Mouse (Mus musculus): Measurements from ENCODE around the gene Zfp128.
"Not testable (repeated sequence)": the region's sequence is repeated elsewhere in the genome, so short reads cannot be mapped to it uniquely, and the experiment has no call there.

The Zfp128 gene

DNA sequence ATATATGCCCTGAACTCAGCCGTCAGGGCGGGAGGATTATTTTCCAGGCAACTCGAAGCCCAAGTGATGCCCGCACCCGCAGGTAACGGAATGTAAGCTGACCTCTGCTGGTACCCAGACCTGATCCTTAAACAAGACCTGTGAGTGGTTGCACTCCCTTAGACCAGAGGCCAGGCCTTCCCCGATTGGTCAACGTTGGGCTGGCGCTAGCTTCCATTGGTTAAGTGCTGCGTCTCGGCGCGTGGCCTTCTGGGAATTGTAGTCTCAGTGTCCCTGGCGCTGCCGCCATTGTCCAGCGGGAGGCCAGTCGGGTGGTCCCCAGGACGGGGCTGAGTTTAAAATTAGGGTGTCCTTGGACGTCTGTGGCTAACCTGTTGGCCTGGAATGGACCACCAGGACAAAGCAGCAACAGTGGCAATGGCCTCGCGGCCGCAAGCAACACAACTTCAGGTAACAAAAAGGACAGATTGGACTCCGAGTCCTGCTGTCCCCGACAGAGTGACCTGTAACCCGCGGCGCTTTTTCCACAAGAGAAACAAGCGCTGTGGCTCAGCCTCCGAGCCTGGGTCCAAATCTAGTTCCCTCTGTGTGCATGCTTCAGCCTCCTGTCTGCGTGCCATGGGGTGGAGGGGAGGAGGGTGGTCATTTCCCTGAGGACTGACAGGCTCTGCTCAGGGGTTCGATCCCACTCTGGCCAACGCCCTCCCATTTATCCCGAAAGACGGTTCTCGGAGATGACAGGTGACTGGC, at the start of gene Zfp128:
Gene Zfp128 (plus strand): TSS at position 267 of the 750 bp plus-strand sequence.
- DNase-seq (ENCODE audit: low read depth, low spot score), result peak; percentile 95

DNA sequence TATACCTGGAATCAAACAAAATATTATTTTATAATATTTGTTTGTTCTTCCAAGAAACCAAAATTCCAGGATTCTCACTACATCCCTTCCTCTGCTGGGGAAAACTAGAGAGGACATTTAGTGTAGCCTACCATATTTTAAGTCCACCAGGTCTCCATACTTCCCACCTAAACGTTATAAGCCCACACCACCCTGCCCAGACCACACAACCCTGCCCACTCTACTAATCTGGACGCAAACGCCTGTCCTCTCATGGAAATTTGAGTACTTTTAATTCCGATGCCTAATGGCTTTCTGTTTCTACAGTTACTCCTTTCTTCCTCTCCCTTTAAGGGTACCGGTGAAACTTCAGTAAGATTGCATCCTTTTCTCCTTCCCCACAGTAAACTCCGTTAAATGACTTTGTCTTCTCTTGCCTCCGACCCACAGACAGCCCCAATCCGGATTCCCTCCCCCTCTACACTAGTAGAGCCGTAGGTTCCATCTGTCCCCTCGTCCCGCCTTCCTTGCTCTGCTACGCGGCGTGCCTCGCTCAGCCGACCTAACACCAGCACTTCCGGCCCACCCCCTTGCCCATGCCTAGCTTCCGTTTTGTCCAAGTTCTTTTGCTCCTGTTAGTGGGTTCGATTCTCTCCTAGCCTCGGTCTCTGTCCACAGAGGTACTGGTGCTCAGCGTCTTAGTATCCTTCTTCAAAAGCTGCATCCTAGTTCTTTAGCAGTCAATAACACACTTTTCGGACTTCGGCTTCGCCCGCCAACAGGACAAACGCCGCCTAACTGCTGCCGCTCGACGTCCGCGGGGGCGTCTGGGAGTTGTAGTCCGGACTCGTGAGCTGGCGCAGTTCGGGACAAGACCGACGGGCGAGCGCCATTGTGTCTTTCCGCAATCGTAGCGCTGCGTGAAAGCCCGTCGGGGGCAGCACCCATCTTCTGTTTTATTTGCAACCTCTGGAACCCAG, 46.5 kb upstream of the Zfp128 start, which contains the start of gene Zfp110:
Gene Zfp110 (plus strand): TSS at position 600 of the 959 bp plus-strand sequence.
- peak; percentile 84 for DNase-seq (ENCODE audit: low read depth, low spot score)

DNA sequence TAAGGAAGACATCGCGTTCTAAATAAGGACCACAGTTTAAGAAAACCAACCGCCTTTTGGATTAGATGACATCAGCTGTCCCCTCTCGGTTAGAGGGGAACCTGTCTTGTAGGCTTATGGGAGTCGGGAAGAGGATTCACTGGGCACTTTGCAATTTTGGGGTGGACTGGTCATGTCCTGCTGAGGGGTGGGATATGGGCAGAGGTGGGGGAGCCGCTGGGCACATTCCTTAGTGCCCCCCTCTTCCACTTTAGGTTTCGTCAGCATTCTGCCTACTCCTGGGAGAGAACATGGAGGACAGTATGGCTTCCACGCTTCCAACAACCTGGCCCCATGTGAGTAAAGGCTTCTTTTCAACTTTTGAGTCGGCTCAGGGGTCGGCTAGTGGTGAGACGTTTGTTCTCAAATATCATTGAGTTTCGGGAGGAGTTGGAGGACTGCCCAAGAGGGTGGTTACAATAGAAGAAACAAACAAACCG, 45.7 kb upstream of the Zfp128 start:
- DNase-seq (ENCODE audit: low read depth, low spot score), result no peak

GRCm38 (mm10) chr7:12835779-12836178, 45.2 kb upstream of the Zfp128 start:
- no peak for DNase-seq (ENCODE audit: low read depth, low spot score)

DNA sequence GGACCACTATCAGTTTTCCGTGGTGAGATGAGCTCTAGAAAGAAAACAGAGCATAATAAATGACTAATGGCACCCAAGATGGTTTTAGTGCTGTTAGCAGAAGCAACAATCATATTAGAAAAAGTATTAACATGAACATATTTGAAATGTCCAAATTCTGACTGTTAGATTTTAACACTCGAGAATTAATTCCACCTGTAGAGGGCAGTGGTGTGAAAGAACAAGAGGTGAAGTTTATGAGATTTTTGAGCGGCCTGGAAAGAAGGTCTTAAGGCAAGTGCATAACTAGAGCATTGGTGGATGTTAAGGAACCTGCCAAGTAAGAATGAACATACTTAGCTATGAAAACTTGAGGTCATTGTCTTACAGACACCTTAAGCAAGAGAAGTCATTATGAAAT, 6.7 kb upstream of the Zfp128 start:
- DNase-seq (ENCODE audit: low read depth, low spot score), result peak; percentile 40

GRCm38 (mm10) chr7:12880036-12880435, 941 bp upstream of the Zfp128 start:
- DNase-seq (ENCODE audit: low read depth, low spot score), result no peak

- DNase-seq (ENCODE audit: low read depth, low spot score), result not testable (repeated sequence)
These were observed 480 bp upstream of the Zfp128 start for GRCm38 (mm10) chr7:12880497-12880896.

- DNase-seq (ENCODE audit: low read depth, low spot score), result no peak
These were observed 5.7 kb downstream of the Zfp128 start for GRCm38 (mm10) chr7:12886563-12887266.

- DNase-seq (ENCODE audit: low read depth, low spot score), result no peak
These were observed 6.6 kb downstream of the Zfp128 start for GRCm38 (mm10) chr7:12887585-12887984.

DNA sequence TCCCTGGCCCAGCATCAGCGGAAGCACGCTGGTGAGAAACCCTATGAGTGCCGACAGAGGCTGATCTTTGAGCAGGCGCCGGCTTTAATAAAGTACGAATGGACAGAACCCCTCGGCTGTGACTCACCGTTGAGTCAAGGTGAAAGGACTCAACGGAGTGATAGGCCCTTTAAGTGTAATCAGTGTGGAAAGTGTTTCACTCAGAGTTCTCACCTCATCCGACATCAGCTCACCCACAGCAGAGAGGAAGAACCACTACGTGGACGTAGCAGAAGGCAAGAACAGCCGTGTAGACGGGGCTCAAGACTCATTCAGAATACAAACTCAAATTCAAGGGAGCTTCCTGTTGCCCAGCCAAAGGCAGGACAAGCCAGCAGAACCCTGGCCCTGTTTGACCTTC, 10.0 kb downstream of the Zfp128 start:
- no peak for DNase-seq (ENCODE audit: low read depth, low spot score)

- DNase-seq (ENCODE audit: low read depth, low spot score), result no peak
These were observed 10.4 kb downstream of the Zfp128 start for GRCm38 (mm10) chr7:12891334-12891733.

- peak; percentile 96 for DNase-seq (ENCODE audit: low read depth, low spot score)
These were observed 16.9 kb downstream of the Zfp128 start, which contains the start of gene Zscan22 for GRCm38 (mm10) chr7:12897655-12898410. TSS of gene Zscan22 (plus strand) at chr7:12897815.

- no peak for DNase-seq (ENCODE audit: low read depth, low spot score)
These were observed 20.5 kb downstream of the Zfp128 start for GRCm38 (mm10) chr7:12901517-12901916.

- peak; percentile 14 for DNase-seq (ENCODE audit: low read depth, low spot score)
These were observed 22.6 kb downstream of the Zfp128 start for GRCm38 (mm10) chr7:12903623-12904022.

GRCm38 (mm10) chr7:12905146-12905545, 24.2 kb downstream of the Zfp128 start:
- DNase-seq (ENCODE audit: low read depth, low spot score), result no peak

DNA sequence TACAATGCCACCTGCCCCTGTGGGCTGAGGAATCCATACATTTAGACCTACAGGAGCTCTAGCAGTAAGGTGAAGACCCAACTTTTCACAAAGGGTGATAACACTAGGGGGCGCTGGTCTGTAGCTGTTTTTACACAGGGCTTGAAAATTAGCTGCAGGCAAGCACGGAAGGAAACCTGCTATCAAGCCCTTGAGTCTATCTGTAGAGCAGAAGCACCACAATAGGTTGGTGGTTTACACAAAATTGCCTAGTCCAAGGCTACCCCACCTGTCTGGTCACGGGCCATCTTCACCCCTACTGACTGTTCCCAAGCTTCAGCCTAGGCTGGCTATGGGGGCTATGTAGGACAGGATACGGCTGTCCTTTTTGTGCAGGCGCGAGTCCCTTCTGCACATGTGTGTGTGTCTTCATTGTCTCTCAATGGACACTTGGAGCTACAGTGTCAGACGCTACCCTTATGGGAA, 28.6 kb downstream of the Zfp128 start:
- peak; percentile 72 for DNase-seq (ENCODE audit: low read depth, low spot score)

DNA sequence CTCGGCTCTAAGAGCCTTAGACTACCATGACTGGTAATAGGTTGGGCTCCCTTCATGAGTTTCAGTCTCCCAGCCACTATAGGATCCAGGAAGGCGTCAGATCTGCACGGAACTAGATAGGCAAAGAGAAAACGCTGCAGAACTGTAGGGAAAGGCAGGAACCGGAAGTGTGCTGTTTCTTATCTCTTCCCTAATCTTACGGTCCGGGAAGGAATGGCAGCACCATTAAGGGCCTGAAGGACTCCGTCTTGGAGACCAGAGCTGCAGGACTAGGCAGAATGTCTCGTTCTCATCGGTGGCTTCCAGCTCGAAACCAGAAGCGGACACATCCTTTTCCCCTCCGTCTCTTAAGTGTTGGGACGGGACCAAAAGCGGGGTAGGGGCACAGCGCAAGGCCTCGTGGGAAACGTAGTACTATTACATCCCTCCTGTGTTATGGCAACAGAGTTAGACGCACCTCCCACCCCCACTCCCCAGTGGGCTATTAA, 29.2 kb downstream of the Zfp128 start:
- peak; percentile 58 for DNase-seq (ENCODE audit: low read depth, low spot score)

DNA sequence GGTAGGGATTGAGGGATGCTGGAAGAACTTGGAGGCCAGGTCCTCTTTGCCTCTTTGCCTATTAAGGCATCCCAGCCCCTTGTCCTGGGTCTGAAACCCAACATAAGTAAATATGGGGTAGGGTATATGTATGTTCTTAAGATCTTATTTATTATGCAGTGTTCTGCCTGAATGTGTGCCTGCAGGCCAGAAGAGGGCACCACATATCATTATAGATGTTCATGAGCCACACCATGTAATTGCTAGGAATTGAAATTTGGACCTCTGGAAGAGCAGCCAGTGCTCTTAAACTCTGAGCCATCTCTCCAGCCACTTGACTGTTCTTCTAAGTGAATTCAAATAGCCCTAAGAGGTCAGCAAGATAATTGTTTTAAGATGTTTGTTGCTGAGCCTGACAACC, 32.6 kb downstream of the Zfp128 start:
- DNase-seq (ENCODE audit: low read depth, low spot score), result no peak

DNA sequence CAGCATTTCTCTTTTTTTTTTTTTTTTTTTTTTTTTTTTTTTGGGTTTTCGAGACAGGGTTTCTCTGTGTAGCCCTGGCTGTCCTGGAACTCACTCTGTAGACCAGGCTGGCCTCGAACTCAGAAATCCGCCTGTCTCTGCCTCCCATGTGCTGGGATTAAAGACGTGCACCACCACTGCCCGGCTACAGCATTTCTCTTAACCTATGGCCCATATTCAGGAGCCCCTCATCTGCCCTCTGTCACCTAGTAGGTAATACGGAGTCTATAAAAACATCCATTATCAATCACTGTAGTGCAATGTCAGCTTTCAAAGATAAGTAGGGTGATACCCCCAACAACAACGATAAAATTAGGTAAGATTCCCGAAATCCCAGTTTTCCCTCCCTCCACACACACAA, 39.5 kb downstream of the Zfp128 start:
- DNase-seq (ENCODE audit: low read depth, low spot score), result not testable (repeated sequence)

- DNase-seq (ENCODE audit: low read depth, low spot score), result no peak
These were observed 40.3 kb downstream of the Zfp128 start for GRCm38 (mm10) chr7:12921318-12921704.
